Mouse (Mus musculus): ENCODE results near the gene Gata3. TPM values are rescaled to one million over a fixed set of nuclear protein-coding genes. Genes with fewer than 3 reads are reported as not detected.

Gene Gata3
- total and polyA plus RNA-seq, 2 experiments from 2014 or later, result 0.48 to 1.8 TPM

DNA sequence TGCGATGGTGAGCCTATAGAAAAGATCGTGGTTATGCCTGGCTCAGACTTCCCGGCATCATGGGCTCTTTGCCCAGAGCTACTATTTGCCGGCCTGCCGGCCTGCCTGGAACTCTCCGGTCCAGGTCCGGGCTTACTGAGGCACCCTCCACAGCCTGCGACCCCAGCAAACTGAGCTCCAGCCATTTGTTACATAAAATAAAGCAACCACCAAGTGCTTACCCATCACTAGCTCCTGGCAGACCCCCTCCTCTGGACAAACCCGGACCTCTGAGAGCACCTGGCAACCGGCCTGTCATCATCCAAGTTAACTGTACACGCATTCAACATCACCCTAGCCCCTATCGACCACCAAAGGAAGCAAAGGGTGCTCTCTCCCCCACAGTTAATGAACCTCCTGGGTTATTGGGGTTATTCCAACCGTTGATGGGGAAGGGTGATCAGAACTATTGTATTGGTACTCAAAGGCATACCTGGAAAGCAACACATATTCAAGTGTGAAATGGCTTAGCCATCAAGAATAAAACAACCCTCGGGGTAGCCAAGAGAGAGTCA lies 4.5 kb downstream of the Gata3 start:
- TF ChIP-seq CTCF (IDR thresholded peaks at IDR 0.05; ENCODE audit: low read depth), result no peak
- H3K4me1 ChIP-seq (ENCODE audit: insufficient read depth), result no peaks in the 10 kb centered on the region
- no peak overlapping the region for H3K27ac ChIP-seq (ENCODE audit: low read depth, low read length)
- H3K9ac ChIP-seq, result no peak overlapping the region
- DNase-seq, result no peak
- no peaks in the 10 kb centered on the region for H3K9me3 ChIP-seq (ENCODE audit: low read length)
- H3K4me2 ChIP-seq (ENCODE audit: low read depth), result no peak overlapping the region
- peaks cover 71% of the 10 kb centered on the region for H3K27me3 ChIP-seq (ENCODE audit: insufficient read depth, low read length)
- no peak for ATAC-seq
- no peaks in the 10 kb centered on the region for H3K36me3 ChIP-seq (ENCODE audit: insufficient read depth)
- no peak overlapping the region for H3K4me3 ChIP-seq (ENCODE audit: low read depth, low read length)
- 2% methylated on average over 14 of the region's 14 CpGs for WGBS

DNA sequence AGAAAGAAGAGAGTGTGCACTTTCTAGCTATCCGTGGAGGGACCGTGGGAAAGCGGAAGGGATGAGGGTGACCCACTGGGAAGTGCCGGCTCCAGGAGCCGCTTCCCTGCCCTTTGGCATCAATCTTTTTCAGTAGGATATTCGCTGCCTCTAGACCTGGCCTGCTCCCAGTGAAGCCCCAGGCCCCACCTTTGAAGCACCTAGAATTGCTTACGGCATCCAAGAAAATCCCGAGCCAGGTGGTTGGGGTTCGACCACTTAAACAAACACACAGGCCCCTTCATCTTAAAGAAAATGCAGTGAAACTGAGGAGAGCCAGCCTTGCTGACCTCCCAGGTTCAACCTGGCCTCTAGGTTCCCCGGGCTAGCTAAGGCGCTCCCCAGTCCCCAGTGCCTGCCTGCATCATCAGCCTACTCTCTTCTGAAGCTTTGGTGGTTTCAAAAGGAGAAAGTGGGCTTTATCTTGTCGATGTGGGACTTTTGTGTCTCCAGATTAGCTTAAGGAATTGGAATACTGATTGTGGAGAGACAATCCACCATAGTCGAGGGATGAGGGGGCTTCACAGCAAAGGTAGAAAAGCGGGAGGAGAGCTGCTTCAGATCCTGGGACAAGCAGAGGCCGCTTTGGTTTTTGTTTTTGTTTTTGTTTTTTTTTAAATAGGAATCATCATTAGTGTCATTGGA lies 5.2 kb downstream of the Gata3 start:
- Histone ChIP-seq H3K36me3 (ENCODE audit: insufficient read depth) (no peaks in the 10 kb centered on the region), H3K27ac (ENCODE audit: low read depth, low read length) (no peak overlapping the region), H3K4me3 (ENCODE audit: low read depth, low read length) (no peak overlapping the region), H3K4me2 (ENCODE audit: low read depth) (no peak overlapping the region), H3K4me1 (ENCODE audit: insufficient read depth) (no peaks in the 10 kb centered on the region), H3K9ac (no peak overlapping the region), H3K9me3 (ENCODE audit: low read length) (no peaks in the 10 kb centered on the region), H3K27me3 (ENCODE audit: insufficient read depth, low read length) (peaks cover 71% of the 10 kb centered on the region)
- TF ChIP-seq CTCF (IDR thresholded peaks at IDR 0.05; ENCODE audit: low read depth), result no peak
- peak; percentile 34 for DNase-seq
- no peak for ATAC-seq
- 2% methylated on average over 15 of the region's 15 CpGs for WGBS

- Histone ChIP-seq H3K27me3 (ENCODE audit: insufficient read depth, low read length) (peaks cover 69% of the 10 kb centered on the region), H3K9ac (no peak overlapping the region), H3K9me3 (ENCODE audit: low read length) (no peaks in the 10 kb centered on the region), H3K4me2 (ENCODE audit: low read depth) (no peak overlapping the region), H3K4me3 (ENCODE audit: low read depth, low read length) (no peak overlapping the region), H3K36me3 (ENCODE audit: insufficient read depth) (no peaks in the 10 kb centered on the region), H3K27ac (ENCODE audit: low read depth, low read length) (no peak overlapping the region), H3K4me1 (ENCODE audit: insufficient read depth) (no peaks in the 10 kb centered on the region)
- DNase-seq (no peak), ATAC-seq (no peak)
- under 1% methylated on average over 27 of the region's 27 CpGs for WGBS
- TF ChIP-seq CTCF (IDR thresholded peaks at IDR 0.05; ENCODE audit: low read depth), result no peak
Observed at GRCm38 (mm10) chr2:9883803-9884532, 5.9 kb downstream of the Gata3 start.

GRCm38 (mm10) chr2:9882926-9883802 lies 6.7 kb downstream of the Gata3 start:
- under 1% methylated on average over 43 of the region's 43 CpGs for WGBS
- Histone ChIP-seq H3K4me2 (ENCODE audit: low read depth) (no peak overlapping the region), H3K9me3 (ENCODE audit: low read length) (no peaks in the 10 kb centered on the region), H3K27ac (ENCODE audit: low read depth, low read length) (no peak overlapping the region), H3K9ac (no peak overlapping the region), H3K27me3 (ENCODE audit: insufficient read depth, low read length) (peaks cover 69% of the 10 kb centered on the region), H3K4me1 (ENCODE audit: insufficient read depth) (no peaks in the 10 kb centered on the region), H3K4me3 (ENCODE audit: low read depth, low read length) (peak overlapping the region; percentile 12; the same call in 1 of the 2 replicates), H3K36me3 (ENCODE audit: insufficient read depth) (no peaks in the 10 kb centered on the region)
- DNase-seq (peak; percentile 74), ATAC-seq (no peak)
- TF ChIP-seq CTCF (IDR thresholded peaks at IDR 0.05; ENCODE audit: low read depth), result no peak

DNA sequence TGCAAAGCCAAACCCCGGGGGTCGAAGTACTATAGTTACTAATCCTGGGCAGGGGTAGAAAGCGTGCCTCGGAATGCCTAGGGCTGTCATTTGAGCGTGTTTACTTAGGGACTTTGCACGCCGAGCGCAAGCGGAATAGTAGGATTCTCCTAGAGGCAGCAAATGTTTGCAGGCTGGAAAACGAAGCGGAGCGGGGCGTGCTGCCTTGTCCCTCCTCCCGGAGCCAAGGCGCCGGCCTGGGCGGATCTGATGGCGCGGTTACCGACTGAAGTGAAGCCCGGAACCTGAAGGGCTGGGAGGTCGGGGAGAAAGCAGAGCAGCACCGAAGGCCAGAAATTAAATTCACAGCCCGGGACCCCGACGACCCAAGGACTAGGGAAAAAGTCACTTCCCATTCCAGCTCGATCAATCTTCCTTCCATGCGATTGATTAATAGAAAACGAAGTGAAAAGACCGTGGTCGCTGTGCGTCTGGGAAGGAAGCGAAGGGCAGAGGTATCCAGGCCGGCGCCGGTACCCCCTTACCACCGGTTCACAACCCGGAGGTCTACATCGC lies 7.4 kb downstream of the Gata3 start:
- TF ChIP-seq CTCF (IDR thresholded peaks at IDR 0.05; ENCODE audit: low read depth), result no peak
- no peak for ATAC-seq
- 1% methylated on average over 39 of the region's 39 CpGs for whole genome bisulfite sequencing
- peak; percentile 63 for DNase-seq
- H3K4me3 ChIP-seq (ENCODE audit: low read depth, low read length), result peak overlapping the region; percentile 12; the same call in 1 of the 2 replicates
- no peaks in the 10 kb centered on the region for H3K9me3 ChIP-seq (ENCODE audit: low read length)
- H3K9ac ChIP-seq, result no peak overlapping the region
- 0 out of 2 replicates have a peak overlapping the region, but pooled peaks have one; percentile 10 for H3K4me2 ChIP-seq (ENCODE audit: low read depth)
- no peaks in the 10 kb centered on the region for H3K4me1 ChIP-seq (ENCODE audit: insufficient read depth)
- no peaks in the 10 kb centered on the region for H3K36me3 ChIP-seq (ENCODE audit: insufficient read depth)
- no peak overlapping the region for H3K27ac ChIP-seq (ENCODE audit: low read depth, low read length)
- peaks cover 69% of the 10 kb centered on the region for H3K27me3 ChIP-seq (ENCODE audit: insufficient read depth, low read length)

DNA sequence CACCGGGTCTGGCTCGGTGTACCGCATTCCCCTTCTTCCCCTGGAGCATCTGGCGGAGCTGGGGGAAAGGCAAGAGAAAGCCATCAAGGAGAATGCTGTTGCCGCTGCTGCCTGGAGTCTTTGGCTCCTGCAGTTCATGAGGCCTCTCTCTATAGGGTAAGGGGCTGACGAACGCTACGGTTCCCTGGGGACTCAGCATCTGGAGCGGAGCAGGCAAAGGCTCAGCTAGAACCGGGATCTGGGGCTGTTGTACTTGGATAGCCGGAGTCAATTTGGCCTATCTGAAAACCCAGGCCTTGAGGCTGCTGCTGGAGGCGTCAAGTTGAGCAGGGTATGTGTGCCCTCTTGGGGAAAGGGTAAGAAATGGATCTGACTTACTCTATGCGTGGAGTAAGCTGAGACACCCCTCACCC lies 8.2 kb downstream of the Gata3 start:
- TF ChIP-seq CTCF (IDR thresholded peaks at IDR 0.05; ENCODE audit: low read depth), result 0 out of 2 replicates have a peak, but pooled peaks have one; percentile 23
- Histone ChIP-seq H3K4me2 (ENCODE audit: low read depth) (peak overlapping the region; percentile 15; the same call in 1 of the 2 replicates), H3K36me3 (ENCODE audit: insufficient read depth) (no peaks in the 10 kb centered on the region), H3K27me3 (ENCODE audit: insufficient read depth, low read length) (peaks cover 64% of the 10 kb centered on the region), H3K9ac (no peak overlapping the region), H3K9me3 (ENCODE audit: low read length) (no peaks in the 10 kb centered on the region), H3K4me1 (ENCODE audit: insufficient read depth) (no peaks in the 10 kb centered on the region), H3K4me3 (ENCODE audit: low read depth, low read length) (no peak overlapping the region), H3K27ac (ENCODE audit: low read depth, low read length) (no peak overlapping the region)
- DNase-seq, result peak; percentile 51
- peak; percentile 56 for ATAC-seq
- 2% methylated on average over 13 of the region's 13 CpGs for WGBS
